Mouse (Mus musculus): ENCODE results near the gene Slc30a5.
A peak's percentile ranks its signal among the peaks of the same experiment; 100 is the strongest.
"Not testable (repeated sequence)": the region's sequence is repeated elsewhere in the genome, so short reads cannot be mapped to it uniquely, and the experiment has no call there.

Slc30a5 gene

GRCm38 (mm10) chr13:100841741-100842140 lies 8.5 kb upstream of the Slc30a5 start:
- DNase-seq (ENCODE audit: low spot score) = no peak

- no peak for DNase-seq (ENCODE audit: low spot score)
Measured at GRCm38 (mm10) chr13:100834777-100835176, 1.6 kb upstream of the Slc30a5 start.

- no peak for DNase-seq (ENCODE audit: low spot score)
Measured at GRCm38 (mm10) chr13:100833640-100834002, 394 bp upstream of the Slc30a5 start.

- no peak for DNase-seq (ENCODE audit: low spot score)
Measured at GRCm38 (mm10) chr13:100832188-100832587, 1.0 kb downstream of the Slc30a5 start.

GRCm38 (mm10) chr13:100831123-100831522 lies 2.1 kb downstream of the Slc30a5 start:
- DNase-seq (ENCODE audit: low spot score) = no peak

GRCm38 (mm10) chr13:100825627-100826410 lies 7.4 kb downstream of the Slc30a5 start:
- no peak for DNase-seq (ENCODE audit: low spot score)

GRCm38 (mm10) chr13:100824916-100825315 lies 8.3 kb downstream of the Slc30a5 start:
- DNase-seq (ENCODE audit: low spot score) = no peak

GRCm38 (mm10) chr13:100824306-100824705 lies 8.9 kb downstream of the Slc30a5 start:
- peak; percentile 16 for DNase-seq (ENCODE audit: low spot score)

GRCm38 (mm10) chr13:100823863-100824262 lies 9.4 kb downstream of the Slc30a5 start:
- no peak for DNase-seq (ENCODE audit: low spot score)

GRCm38 (mm10) chr13:100814451-100814850 lies 18.8 kb downstream of the Slc30a5 start:
- no peak for DNase-seq (ENCODE audit: low spot score)

- no peak for DNase-seq (ENCODE audit: low spot score)
Measured at GRCm38 (mm10) chr13:100805776-100806175, 27.5 kb downstream of the Slc30a5 start.

GRCm38 (mm10) chr13:100797171-100797570 lies 36.1 kb downstream of the Slc30a5 start:
- DNase-seq (ENCODE audit: low spot score) = no peak

- no peak for DNase-seq (ENCODE audit: low spot score)
Measured at GRCm38 (mm10) chr13:100789083-100789482, 44.1 kb downstream of the Slc30a5 start.

GRCm38 (mm10) chr13:100788057-100788456 lies 45.2 kb downstream of the Slc30a5 start:
- not testable (repeated sequence) for DNase-seq (ENCODE audit: low spot score)

GRCm38 (mm10) chr13:100787316-100788010 lies 45.8 kb downstream of the Slc30a5 start:
- peak; percentile 45 for DNase-seq (ENCODE audit: low spot score)

GRCm38 (mm10) chr13:100786414-100786867 lies 46.8 kb downstream of the Slc30a5 start, which contains the start of gene Ccnb1:
TSS of gene Ccnb1 (minus strand) at chr13:100786570.
- peak; percentile 93 for DNase-seq (ENCODE audit: low spot score)

GRCm38 (mm10) chr13:100785806-100786413 lies 47.3 kb downstream of the Slc30a5 start:
- no peak for DNase-seq (ENCODE audit: low spot score)

GRCm38 (mm10) chr13:100777491-100777890 lies 55.7 kb downstream of the Slc30a5 start:
- DNase-seq (ENCODE audit: low spot score) = no peak

GRCm38 (mm10) chr13:100776710-100777109 lies 56.5 kb downstream of the Slc30a5 start:
- DNase-seq (ENCODE audit: low spot score) = no peak

GRCm38 (mm10) chr13:100776056-100776419 lies 57.2 kb downstream of the Slc30a5 start:
- no peak for DNase-seq (ENCODE audit: low spot score)

GRCm38 (mm10) chr13:100775252-100776055 lies 57.8 kb downstream of the Slc30a5 start, which contains the start of gene Cenph:
TSS of gene Cenph (minus strand) at chr13:100775899.
- peak; percentile 80 for DNase-seq (ENCODE audit: low spot score)

- DNase-seq (ENCODE audit: low spot score) = no peak
Measured at GRCm38 (mm10) chr13:100774704-100775103, 58.5 kb downstream of the Slc30a5 start.
